Mouse (Mus musculus) heart, postnatal 36 days (tissue): ENCODE measurements at regions not wholly inside any gene's neighbourhood (a gene's known extent, or its start where the extent isn't known, plus 50 kb on each side); places are given as distances from the start of the nearest gene placed in this dataset.
A peak's percentile ranks its signal among the peaks of the same experiment; 100 is the strongest.

Experiments used
- DNase-seq, 2 experiments: peaks; one replicate each; pipeline ENCODE4 v3.0.0; 2021 to 2022
- intact Hi-C: fragments of 180-260 bp; cut with DNase I; formaldehyde crosslinking; loops from one replicate; pipeline ENCODE4 v1.15.1; 2025

DNA sequence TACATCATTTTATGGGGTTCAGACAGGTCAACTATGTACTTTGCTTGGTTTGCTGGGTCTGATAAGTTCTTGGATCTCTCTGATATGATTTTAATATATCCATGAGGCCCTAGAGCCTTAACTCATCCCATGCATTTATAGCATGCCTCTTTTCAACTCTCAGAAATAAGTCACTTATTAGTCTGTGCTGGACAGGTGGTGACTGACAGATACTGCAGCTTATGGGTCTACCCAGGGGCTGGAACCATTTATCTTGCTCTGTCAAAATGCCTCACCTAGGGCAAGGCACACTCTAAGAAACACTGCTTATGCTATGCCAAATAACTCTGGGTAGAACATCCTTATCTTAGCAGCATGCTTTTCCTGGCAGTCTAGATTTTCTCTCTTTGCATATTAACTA, 225.6 kb downstream of the Mbnl1 start:
- intact Hi-C loops, result no loop called here
- DNase-seq, result no peak

DNA sequence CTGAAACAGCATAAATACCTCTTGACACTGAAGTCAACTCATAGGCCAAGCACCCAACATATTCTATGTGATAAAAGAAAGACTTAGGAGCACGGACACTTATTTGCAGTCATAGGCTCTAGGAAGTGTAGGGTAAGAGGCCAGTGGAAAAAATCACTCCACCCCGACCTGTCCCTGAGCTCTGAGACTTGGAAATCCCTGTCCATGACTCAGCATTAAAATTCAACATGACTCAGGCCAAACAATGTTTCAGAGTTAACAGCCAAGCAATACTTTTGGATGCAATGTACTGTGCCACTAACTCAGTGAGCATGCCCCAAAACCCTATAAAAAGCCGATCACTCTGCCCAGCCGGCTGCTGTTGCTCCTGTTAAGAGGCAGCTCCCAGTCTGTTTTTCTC, 234.5 kb downstream of the Mbnl1 start:
- no peak for DNase-seq
- intact Hi-C loops, result no loop called here

DNA sequence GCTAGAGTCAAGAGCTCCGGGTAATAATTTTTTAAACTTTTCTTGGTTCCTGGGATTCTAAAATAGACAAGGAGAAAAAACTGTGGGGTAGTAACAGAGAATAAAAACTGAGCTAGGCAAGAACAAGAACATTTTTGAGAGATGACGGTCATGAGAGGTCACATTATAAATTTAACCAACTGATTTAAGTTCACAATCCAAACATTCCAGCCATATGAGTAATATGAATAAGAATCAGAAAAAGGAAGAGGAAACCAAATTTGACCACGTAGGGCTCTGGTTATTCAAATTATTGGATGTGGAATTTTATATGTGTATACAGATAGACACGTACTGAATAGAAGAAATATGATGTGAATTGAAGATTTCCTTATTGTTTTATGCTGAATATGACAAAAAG, 240.3 kb downstream of the Mbnl1 start:
- intact Hi-C loops, result no loop called here
- no peak for DNase-seq

DNA sequence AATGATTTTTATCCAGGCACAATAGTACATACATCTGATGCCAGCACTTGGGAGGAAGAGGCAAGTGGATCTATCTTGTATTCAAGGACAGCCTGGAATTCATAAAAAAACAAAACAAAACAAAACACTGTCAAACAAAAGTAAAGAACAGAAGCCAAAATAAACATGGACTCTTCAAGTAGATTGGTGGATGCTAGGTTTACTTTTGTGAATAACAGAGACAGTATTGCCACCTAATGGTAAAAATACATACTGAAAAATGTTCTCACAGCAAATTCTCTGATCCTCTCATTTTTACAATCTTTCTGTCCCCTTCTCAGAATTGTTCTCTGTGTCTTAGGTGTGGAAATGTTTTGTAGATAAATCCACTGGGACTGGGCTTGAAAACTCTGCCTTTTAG, 247.7 kb downstream of the Mbnl1 start:
- DNase-seq, result no peak
- intact Hi-C loops, result no loop called here

DNA sequence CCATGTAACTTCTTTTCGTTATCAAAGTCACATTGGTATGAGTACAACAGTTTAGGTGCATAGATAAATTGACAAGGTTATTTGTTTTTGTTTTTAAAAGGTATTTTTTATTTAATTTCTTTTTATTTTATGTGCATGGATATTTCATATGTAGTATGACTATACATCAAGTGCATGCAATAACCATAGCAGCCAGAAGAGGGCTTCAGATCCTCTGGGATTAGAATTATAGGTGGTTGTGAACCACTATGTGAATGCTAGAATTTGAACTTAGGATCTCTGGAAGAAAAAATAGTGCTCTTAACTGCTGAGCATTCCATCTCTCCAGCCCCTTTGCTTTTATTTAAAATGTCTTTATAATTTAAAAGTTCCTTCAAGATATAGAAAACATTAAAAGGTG, 258.7 kb downstream of the Mbnl1 start:
- DNase-seq, result no peak
- intact Hi-C loops, result no loop called here

DNA sequence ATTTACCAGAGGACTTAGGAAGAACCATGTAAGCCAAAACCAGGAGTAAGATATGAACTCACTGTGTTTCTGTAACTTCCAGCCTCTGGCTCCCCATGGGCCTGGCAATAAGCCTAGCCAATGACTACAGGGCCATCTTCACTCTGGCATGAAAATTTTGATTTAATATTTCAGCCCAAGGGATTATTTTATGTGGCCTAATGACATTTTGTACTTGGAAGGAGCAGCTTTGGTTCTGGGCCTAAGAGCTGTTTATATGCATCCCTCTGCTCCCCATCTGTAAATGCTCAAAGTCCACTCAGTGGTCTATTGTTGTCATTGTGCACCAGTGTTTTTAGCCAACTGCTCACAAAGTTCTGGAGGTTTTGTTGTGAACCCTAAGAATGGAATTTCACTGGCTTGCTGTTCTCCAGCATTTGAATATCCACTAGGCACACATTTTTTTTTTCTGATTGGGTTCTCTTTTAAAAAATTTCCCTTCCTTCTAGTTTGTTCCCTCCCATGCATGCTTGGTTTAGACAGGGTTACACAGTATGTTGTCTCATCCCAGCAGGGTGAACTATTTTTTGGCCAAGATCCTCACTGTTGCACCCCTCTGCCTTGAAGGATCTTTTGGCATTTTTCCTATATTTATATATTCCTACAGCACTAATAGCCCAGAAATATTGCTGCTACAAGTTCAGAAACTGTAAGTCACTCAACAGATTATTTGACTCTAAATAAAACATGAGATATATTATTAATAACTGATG, 261.9 kb upstream of the P2ry1 start:
- intact Hi-C loops, result no loop called here
- peak; percentile 11 to 15 for DNase-seq

DNA sequence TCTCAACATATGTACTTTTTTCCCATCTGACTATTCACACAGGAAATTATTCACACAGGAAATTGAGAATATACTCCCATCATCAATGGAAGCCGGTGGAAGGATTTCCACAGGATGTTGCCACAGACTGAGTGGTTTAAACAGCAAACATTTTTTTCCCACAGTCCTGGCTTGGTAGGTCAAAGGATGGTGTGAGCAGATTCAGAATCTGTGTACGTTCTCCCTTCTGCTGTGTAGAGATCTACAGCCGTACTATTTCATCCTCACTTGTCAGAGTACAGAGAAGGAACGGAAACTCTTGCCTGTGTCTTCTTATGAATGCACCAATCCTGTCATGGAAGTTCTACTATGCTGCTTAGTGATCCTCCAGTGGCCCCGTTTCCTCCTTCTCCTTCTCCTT, 261.2 kb upstream of the P2ry1 start:
- intact Hi-C loops, result no loop called here
- DNase-seq, result no peak

DNA sequence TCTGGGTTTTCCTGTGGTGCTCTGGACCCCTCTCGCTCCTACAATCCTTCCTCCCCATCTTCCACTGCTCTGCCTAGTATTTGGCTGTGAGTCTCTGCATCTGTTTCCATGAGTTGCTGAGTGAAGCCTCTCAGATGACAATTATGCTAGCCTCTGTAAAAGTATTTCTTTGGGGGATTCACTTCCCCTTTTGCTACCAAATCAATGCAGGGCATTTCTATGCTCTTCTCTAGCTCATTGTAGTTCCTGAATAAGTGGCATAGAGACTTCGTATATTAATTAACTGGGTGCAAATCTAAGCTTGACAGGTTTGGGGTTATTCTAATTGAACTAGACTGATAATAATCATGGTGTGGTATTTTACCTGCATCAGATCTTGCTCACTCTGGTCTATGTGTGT, 260.4 kb upstream of the P2ry1 start:
- intact Hi-C loops, result no loop called here
- no peak for DNase-seq

DNA sequence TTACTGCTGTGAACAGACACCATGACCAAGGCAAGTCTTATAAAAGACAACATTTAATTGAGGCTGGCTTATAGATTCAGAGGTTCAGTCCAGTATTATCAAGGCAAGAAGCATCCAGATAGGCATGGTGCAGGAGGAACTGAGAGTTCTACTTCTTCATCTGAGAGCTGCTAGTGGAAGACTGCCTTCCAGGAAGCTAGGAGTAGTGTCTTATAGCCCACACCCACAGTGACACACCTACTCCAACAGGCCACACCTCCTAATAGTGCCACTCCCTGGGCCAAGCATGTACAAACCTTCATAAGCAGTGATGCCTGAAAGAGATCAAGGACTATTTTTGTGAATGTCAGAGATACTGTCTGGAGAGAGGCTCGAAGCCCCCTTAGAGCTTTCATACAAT, 257.5 kb upstream of the P2ry1 start:
- intact Hi-C loops, result no loop called here
- no peak for DNase-seq

DNA sequence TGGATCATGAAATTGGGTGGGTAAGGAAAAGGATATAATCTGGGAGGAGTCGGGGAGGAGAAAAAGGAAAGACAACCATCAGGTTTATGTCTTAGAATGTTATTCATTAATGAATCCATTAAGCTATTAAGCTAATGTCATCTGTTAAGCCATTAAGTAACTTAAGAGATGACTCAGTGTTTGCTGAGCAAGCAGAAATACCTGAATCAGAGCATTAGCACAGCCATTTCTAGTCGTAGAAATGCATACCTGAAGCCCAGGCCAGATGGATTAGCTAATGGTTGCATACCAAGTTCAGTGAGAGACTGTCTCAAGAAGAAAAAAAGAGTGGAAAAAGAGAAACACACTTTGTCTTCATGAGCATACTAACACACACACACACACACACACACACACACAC, 244.0 kb upstream of the P2ry1 start:
- intact Hi-C loops, result no loop called here
- no peak for DNase-seq

DNA sequence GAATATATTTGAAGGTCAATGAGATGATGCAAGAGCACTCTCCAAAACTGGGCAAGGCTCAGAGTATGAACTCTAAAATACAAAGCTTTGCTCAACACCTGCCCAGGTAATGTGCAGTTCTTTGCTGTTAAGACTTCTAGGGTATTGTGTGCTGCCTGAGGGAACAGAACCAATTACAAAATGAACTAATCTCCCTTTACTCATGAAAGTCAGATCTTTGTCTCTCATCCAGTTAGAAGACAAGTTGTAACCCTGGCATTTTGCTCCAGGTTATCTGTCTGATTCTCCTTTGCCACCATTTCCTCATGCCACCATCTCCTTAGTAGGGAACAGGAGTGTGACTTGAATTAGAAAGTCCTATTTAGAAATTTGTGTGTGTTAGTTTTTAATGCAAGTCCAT, 243.5 kb upstream of the P2ry1 start:
- DNase-seq, result no peak
- intact Hi-C loops, result no loop called here

DNA sequence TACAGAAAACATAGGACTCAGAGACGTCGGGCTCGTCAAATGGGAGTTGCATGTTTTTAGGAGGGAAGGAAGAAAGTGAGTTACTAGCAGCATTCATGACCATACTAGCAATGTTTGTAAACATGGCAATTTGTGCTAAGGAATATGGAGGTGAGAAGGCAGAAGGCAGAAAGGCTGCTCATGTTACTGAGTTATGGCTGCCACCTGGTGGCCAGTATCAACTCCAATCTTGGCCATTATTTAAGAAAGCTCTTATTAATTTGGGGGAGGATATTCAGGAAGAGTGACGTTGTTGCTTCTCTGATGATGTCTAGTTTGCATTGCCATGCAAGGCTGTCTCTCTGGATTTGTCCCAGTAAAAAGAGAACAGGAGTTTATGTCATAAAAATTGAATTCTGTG, 239.7 kb upstream of the P2ry1 start:
- DNase-seq, result peak; percentile 30 to 46
- intact Hi-C loops, result loop anchor here (2.0 kb wide), 2 partner anchors 146 to 890 kb away; no protein-coding TSS in a partner anchor

DNA sequence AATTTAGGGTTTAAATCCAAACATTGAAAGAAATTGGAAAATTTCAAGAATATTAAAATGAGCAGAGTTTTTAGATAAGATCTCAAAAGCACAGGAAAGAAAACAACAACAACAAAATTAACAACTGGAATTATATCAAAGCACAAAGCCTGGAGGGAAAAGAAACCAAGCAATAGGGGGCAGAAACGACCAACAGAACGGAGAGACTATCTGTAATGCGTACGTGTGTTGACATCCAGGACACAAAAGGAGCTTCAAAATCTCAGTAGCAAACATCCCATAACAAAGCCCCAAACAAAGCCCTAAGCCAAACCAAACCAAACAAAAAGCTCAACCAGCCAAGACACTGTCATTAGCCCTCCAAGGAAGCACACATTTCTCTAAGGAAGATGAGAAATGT, 237.5 kb upstream of the P2ry1 start:
- intact Hi-C loops, result loop anchor here (5.0 kb wide), 1 partner anchor 422 kb away; no protein-coding TSS in a partner anchor
- no peak for DNase-seq

DNA sequence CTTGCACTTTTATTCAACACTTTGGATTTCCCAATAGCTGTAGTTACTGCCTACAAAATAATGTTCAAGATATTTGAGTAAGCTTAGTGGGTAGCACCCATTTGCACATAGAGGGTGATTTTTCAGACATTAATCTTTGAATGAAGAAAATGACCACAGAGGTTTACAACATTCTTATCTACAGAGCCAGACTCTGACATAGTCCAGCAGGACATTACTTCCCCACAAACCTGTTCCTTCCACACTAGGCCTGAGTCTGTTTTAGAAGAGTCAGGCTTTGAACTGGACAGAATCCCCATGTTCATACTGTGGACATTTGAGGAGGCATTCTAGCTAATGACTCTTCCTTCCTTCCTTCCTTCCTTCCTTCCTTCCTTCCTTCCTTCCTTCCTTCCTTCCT, 233.6 kb upstream of the P2ry1 start:
- intact Hi-C loops, result loop anchor here (5.0 kb wide), 1 partner anchor 418 kb away; no protein-coding TSS in a partner anchor
- no peak for DNase-seq

DNA sequence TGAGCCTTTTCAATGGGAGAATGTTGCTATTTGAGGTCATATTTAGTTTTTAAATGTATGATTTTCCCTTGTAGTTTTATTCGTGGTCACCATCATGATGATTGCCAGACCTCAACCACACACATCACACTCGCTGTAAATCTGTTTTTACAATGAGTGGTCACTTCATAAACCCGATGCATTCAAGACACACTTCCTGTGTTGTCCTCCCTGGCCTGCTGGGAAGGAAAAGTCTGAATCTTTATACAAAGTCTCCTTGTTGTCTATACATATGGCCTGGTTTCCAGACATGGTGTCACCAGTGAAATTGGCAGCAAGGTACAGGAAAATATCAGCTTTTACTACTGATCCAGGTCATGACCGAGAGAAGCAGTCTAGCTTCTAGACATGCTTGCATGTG, 230.7 kb upstream of the P2ry1 start:
- intact Hi-C loops, result no loop called here
- no peak for DNase-seq

DNA sequence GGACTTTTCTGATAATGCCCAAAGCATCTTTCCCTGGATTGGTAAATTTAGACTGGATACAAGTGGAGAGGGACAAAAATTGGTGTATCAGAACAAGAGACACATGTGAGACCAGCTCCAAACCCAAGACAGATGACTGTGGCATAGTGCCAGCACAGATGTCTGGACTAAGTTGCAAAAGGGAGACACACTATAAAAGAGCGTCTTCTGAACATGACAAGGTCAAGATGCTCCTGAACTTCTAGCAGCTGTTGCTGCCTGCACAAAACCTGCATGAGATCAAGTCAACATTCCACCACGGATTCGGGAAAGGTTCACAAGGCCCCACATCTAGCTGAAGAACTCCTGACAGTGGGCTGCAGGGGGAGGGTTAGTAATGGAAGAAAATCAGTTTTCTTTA, 229.2 kb upstream of the P2ry1 start:
- intact Hi-C loops, result no loop called here
- DNase-seq, result peak in 1 of 2 experiments; percentile 29

DNA sequence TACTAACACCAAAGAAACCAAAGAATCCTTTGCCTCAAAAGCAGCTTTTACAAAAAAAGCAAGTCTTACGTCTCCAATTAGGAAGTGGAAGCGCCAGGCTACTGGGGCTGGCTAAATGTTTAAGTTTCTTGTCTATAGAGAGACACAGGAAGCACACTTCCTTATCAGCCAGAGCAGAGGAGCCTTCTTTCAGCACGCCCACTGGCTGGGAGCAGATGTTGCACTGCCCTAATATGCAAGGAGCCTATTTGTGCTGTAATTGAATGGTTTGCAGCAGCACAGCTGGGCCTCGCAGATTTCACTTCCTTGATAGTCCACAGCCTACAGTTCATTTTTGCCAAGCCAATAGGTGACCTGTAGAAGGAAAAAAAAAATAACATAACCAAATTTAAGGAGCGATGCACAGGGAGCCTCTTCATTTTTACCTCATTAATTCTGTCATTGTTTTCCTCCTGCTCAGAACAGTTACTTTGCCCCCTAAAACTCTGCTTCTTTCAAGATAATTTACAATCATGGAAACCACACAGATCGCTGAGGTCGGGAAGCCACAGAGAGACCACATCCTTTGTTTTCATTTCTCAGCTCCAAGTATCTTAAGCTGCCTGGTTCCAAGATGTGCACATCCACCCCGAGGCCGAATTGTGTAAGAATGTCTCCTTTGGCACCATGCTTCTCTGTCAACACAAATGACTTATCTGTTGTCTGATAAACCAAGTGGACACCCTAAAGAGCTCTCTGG, 217.3 kb upstream of the P2ry1 start:
- peak; percentile 21 to 32 for DNase-seq
- intact Hi-C loops, result no loop called here

DNA sequence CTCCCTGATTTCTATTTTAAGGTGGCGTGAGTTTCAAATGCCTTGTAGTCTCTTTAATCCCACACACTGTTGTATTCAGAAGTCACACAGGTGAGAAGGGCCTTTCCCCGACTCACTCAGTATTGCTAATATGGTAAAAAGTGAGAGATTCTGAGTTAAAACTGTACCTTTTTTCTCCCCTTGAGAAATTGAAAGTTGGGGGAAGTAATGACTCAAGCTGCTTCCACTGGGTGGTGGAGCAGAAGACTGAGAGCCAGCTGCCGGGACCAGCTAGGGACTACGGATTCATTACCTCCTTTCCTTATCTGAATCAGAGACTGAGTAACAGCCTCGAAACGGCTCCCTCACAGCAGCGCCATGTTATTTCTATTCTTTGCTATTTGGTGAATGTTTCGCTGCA, 214.6 kb upstream of the P2ry1 start:
- no peak for DNase-seq
- intact Hi-C loops, result no loop called here

DNA sequence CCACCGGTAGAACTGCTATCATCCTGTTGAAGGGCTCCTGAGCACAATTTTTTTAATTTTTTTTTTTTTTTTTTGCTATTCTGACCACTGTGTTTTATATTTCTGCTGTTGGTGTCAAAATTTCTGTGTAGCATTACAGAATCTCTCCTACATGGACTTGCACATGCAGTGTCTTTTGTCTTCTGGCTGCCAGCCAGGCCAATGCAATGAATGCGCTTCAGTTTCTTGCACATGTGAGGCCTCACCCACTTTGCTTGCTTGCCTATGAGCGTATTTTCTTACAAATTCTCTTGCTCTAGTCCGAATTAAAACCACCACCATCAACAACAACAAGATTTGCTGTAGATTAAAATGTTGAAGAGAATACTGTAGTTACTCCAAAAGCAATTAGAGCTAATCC, 213.2 kb upstream of the P2ry1 start:
- intact Hi-C loops, result no loop called here

DNA sequence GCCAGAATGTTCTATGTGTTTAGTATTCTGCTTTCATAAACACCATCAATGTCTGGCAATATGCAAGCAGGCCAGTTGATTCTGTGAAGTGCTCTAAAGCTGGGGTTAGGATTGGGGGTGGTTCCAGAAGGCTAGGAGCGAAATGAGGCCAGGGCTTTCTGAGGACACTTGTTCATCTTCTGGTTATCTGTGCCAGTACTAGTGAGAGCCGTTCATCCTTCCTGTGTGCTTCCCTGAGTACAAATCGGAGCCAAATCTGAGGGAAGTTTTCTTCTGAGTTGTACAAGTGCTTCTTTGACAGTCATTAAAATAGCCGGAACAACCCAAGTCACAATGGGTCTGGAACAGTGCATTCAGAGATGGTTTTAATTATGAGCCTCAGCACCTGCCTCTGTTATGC, 210.4 kb upstream of the P2ry1 start:
- no peak for DNase-seq
- intact Hi-C loops, result no loop called here

More for the DNA sequence above, 213.2 kb upstream of the P2ry1 start:
- no peak for DNase-seq

DNA sequence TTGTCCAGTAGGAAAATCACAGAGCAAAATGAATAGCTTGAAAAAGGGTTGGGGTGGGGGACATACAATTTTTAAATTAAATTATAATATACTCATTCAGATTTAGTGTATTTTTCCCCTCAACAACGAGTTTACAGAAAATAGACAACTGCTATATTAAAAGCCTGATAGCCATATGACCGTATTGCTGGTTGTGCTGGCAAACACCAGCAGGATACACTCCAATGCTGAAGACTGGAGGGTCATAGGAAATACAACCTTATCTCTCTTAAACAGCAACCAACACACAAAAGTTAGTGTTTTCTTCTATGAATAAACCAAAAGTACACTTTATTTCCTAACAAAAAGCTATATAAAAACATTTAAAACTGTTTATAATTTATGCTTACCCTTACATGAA, 206.4 kb upstream of the P2ry1 start:
- DNase-seq, result no peak
- intact Hi-C loops, result no loop called here

DNA sequence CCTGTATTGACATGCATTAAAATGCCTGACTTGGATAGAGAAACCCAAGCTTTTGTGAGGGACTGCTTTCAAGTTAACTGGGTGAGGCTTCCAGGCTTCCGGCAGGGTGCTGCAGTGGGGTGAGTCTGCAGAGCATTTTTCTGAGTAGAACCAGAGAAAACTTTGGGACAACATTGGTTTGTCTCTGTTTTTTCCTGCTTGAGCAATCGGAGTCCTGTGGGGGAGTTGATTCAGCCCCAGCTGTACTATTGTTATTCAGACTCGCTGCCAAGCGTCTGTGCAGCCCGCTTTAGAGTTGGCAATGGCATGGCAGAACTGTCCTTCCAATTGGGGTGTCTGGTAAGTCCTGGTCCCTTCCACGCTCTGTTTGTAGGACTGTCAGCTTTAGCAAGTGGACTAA, 204.8 kb upstream of the P2ry1 start:
- intact Hi-C loops, result no loop called here
- peak; percentile 24 to 44 for DNase-seq
